Mouse (Mus musculus) gastrocnemius, postnatal 10 days (tissue): ENCODE measurements at regions not wholly inside any gene's neighbourhood (a gene's known extent, or its start where the extent isn't known, plus 50 kb on each side); places are given as distances from the start of the nearest gene placed in this dataset.
"Not testable (repeated sequence)": the region's sequence is repeated elsewhere in the genome, so short reads cannot be mapped to it uniquely, and the experiment has no call there.

Experiments used
- DNase-seq: peaks from one replicate; pipeline ENCODE4 v3.0.0; 2021; ENCODE audit warnings: mixed read lengths

DNA sequence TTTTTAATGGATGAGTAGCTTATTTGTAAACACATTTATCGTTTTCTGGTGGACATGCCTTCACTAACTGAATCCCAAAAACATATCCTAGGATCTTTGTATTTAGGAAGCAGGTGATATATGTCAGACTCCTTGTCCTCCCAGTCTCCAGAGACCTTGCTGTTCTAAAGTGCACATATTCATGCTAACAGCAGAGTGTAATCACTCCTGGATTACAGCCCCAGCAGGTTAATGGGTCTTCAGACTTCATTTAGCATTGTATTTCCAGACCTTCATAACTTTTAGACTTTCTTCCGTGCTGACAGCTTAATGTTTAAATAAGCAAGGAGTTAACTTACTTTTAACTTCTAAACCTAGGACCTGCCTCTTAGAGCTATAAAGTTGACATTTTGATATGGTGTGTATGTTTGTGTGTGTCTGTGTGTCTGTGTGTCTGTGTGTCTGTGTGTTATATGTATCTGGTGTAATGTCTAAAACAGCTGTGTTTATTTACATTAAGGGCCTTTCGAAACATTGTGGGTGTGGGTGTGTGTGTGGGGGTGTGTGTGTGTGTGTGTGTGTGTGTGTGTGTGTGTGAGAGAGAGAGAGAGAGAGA, 398.3 kb downstream of the Gm4340 start:
- DNase-seq = no peak

DNA sequence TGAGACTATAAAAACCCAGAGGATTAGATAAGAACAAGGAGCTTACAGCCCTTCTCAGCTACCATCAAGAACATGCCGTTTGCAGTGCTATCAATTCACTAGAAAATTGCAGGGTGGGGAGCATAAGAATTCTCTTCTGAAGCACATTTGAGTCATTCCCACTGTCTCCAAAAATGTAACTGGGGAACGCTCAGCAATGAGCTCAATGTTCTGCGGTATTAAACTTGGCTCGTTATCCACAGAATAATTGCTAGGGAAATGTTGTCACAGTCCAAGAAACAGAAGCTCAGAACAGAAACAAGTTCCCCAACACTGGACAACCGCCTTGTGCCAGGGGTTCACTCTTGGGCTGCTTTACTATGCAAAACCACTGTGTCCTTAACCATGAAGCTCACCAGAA, 402.1 kb downstream of the Gm4340 start:
- DNase-seq = no peak

DNA sequence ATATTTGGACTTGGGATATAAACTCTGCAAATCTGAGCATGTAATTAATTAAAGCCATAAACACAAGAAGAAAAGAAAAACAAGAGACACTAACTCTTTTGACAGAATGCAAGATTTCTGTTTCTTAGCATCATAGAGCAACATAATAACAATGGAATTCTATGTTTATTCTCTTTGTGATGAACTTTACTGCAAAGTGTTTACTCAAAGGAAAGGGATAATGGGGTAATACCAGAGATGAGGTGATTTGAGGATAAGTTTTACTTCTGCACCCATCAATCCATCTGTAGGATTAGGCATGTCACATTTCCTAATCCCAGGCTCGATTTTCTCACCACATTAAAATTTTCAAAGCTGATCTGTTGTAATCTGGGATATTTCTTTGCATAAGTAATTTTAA, 433.8 kb downstream of the Gm4340 start:
- no peak for DNase-seq

DNA sequence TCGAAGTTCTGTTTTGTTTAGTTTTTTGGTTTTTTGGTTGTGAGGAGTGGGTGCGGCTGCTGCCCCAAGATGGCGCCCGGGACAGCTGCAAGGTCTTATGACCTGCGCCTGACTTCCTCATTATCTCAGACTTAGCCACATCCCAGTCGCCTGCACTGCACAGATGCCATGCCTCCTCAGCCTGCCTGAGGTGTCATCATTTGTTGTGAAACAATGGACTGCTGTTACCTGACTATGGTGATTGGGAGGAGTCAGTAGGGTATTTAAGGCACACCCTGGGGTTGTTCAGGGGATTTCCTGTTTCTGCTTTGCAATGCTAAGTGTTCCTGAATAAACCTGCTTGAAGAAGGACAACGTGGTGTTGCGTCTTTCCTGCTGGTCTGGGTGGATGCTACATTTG, 457.2 kb downstream of the Gm4340 start:
- DNase-seq = no peak

DNA sequence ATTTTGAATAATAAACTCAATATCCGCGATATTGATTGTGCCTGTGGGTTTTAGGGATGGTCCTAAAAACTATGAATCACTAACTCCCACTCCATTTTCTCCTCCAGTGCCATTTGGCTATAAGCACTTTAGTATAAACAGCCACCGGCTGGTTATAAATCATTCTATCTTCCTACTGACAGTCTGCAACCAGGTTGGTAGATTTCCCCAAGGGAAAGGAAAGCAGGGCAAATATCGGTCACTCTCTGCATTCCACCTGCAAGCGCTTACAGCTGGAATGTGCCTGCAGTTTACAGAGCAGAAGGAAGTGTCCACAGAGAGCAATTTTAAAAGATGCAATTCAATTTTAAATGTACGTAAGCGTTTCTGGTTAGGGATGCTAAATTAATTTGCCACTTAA, 466.5 kb downstream of the Gm4340 start:
- no peak for DNase-seq

DNA sequence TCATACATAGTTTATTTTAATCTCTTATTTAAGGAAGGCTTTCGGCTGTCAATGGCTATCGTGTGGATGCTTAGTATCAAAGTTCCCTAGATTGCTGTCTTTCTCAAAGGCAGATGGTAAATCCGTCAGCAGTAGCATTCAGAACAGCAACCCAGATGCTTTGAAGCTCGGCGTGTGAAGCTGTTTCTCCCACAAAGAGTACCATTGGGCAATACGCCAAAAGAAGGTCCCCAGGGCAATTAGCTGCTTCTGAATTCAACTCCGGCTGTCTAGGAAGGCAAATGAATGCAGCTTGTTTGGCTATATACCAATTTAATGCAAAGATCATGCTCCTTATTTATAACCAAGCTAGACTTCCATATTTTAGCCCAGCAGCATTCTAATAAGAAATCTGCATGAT, 467.8 kb downstream of the Gm4340 start:
- DNase-seq = peak; percentile 5

DNA sequence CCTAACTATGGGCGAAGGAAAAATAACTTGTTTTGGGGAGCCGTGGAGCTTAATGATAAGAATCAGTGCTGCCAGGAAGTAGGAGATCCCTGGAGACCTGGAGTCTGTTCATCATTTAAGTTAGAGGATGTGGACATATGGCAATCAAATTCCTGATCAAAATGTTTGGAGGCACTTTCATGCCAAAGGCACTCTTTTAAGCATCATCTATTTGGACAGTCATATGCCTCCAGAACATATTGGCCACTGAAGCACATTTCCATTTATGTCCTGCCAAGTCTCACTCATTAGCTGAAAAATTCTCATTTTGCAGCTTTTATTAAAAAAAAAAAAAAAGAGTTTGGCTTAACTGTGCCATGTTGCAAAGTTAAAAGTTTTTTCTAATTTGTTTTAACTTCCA, 474.4 kb downstream of the Gm4340 start:
- no peak for DNase-seq

DNA sequence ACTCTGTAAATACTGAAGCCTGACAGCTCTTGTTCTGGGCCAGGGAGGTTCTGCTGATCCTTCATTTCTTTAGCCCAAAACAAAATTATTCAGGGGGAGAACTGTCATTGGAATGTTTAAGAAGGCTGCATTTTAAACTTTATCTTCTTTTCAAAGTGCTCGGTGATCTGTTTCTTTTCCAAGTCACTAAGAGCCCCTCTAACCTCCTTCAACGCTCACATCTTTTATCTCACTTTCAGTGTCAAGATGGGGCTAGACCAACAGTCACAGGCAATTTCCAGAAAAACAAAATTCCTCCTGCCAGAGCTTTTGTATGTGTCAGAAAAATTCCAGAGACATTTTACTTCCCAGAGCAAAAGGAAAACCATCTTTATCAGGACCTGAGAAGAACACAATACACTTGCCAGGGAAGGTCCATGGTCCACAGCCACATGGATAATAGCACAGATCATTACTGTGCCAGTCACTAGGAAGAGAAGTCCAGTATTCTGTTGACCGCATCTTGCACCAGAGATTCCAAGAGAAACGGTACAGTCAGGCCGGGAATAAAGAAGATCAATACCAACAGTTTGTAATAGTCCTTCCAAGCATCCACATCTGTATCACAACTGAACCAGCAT, 491.0 kb downstream of the Gm4340 start:
- no peak for DNase-seq

DNA sequence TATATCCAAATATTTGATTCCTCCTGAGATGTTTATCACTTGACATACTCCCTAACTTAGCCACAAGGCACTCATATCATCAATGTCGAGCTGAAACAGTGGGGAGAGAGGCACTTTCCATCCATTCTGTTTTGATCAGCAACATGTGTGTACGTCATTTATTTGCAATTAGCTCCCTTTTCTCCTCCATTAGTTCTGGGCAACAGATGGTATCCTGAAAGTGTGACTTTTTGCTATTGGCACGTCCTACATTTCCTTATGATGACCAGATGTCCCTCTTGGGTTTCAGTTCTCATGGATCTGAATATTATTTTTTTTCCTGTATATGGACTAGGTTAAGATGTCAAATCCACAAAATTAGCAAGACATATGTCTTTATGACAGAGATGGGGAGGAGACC, 492.0 kb downstream of the Gm4340 start:
- DNase-seq = no peak

DNA sequence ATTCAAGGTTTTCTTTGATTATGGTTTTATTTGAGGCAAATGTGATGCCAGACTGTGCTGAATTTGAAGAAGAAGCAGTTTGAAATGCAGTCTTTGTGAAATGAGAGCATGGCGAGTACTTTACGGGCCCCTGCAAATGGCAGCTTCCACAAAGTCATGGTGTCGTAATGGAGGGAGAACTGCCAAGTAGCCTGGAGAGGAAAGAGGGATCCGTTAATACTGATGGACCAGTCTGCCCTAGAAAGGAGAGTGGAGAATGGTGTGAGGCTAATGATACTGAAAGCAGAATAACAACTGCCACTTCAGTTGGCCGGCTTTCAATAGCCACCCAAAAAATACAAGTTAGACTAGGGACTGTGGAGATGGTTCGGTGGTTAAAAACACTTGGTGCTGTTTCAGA, 492.8 kb downstream of the Gm4340 start:
- no peak for DNase-seq

DNA sequence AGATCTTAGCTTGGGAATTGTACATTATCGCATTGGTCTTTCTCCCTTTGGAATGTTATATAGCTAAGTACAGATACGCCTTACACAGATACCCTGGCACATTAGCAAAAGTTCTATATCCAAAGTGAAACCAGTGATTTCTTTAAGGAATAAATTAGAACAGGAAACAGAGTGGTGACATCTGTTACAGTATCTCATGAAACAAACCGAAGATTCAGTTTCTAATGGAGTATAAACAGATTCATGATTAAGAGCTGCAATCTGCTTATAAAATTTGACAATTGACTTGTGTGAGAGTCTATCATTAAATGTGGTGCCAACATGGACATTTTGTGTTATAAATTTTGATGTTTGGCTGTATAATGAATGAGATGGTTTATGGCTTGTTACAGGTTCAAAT, 501.1 kb downstream of the Gm4340 start:
- DNase-seq = no peak

DNA sequence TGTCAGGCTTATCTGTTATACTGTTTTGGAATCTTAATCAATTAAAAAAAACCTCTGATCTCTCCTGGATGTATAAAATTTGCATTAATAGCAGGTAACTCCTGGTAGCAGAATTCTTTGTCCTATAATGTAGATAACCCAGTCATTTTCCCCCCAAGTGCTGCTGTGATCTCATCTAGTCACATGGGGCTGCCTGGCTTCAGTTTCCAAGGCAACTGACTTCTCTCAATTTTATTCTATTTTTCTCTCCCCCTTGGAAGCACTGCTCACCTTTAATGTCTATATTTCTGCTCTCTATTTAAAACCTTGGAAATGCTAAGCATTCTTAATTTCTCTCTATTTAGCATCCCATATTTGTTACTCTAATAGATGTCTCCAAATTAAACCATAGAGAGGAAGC, 515.1 kb downstream of the Gm4340 start:
- DNase-seq = no peak

DNA sequence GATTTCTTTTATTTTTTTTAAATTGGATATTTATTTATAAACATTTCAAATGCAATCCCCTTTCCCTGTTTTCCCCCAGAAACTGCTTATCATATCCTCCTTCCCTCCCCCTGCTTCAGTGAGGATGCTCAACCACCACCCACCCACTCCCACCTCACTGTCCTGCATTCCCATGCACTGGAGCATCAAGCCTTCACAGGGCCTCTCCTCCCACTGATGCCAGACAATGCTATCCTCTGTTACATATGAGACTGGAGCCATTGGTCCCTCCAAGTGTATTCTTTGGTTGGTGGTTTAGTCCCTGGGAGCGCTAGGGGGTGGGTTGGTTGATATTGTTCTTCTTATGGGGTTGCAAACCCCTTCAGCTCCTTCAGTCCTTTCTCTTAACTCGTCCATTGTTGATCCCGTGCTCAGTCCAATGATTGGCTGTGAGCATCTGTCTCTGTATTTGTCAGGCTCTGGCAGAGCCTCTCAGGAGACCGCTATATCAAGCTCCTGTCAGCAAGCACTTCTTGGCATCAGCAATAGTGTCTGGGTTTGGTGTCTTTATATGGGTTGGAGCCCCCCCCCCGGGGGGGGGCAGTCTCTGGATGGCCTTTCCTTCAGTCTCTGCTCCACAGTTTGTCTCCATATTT, 519.6 kb downstream of the Gm4340 start:
- DNase-seq = not testable (repeated sequence)
